Mouse (Mus musculus) erythroblast, embryonic 14.5 days (primary cell): Measurements from ENCODE around the gene Krt80. TPM values are rescaled to one million over a fixed set of nuclear protein-coding genes. Genes with fewer than 3 reads are reported as not detected.

Source experiments
- H3K27me3 ChIP-seq: 2 replicates; pipeline ENCODE4 v1.6.1; 2012; ENCODE audit warnings: inconsistent platforms; ENCODE audit not compliant: control insufficient read depth
- H3K36me3 ChIP-seq: 2 replicates; pipeline ENCODE4 v1.6.1; 2012; ENCODE audit warnings: mild to moderate bottlenecking, inconsistent platforms; ENCODE audit not compliant: control insufficient read depth
- H3K4me1 ChIP-seq: 2 replicates; pipeline ENCODE4 v1.6.1; 2012; ENCODE audit warnings: inconsistent platforms; ENCODE audit not compliant: control insufficient read depth
- H3K4me3 ChIP-seq: replicated peaks from 2 replicates; pipeline ENCODE3; 2012; ENCODE audit warnings: moderate library complexity, mild to moderate bottlenecking, inconsistent platforms
- H3K9me3 ChIP-seq: 2 replicates; pipeline ENCODE4 v1.6.1; 2012; ENCODE audit warnings: low read length, inconsistent platforms, mixed read lengths; ENCODE audit not compliant: control insufficient read depth
- GATA1 ChIP-seq: IDR thresholded peaks from 2 replicates; pipeline ENCODE4 v1.6.1; 2012; ENCODE audit warnings: low read length, inconsistent platforms, mixed read lengths
- TAL1 ChIP-seq: IDR thresholded peaks from 3 replicates; pipeline ENCODE4 v1.6.1; 2012; ENCODE audit warnings: low read length, inconsistent platforms, mixed read lengths
- polyA plus RNA-seq: library from polyadenylated mRNA; stranded (reverse); fragments of >175 nt; gene quantifications from 2 replicates; pipeline ENCODE4 v1.2.3, GENCODE M21; 2012

Krt80 gene
- polyA plus RNA-seq, 1 experiment: not detected

GRCm38 (mm10) chr15:101322106-101322505, 47.9 kb downstream of the Krt80 start:
- no peak overlapping the region for H3K4me3 ChIP-seq
- H3K9me3 ChIP-seq: peaks cover 10% of the 10 kb centered on the region
- H3K4me1 ChIP-seq: no peaks in the 10 kb centered on the region
- H3K36me3 ChIP-seq: no peaks in the 10 kb centered on the region
- TF ChIP-seq GATA1: no peak
- TF ChIP-seq TAL1: no peak
- H3K27me3 ChIP-seq: peaks cover 10% of the 10 kb centered on the region

- TF ChIP-seq TAL1: no peak
- no peak for TF ChIP-seq GATA1
- Histone ChIP-seq H3K36me3 (no peaks in the 10 kb centered on the region), H3K27me3 (peaks cover 15% of the 10 kb centered on the region), H3K4me1 (no peaks in the 10 kb centered on the region), H3K9me3 (peaks cover 10% of the 10 kb centered on the region), H3K4me3 (no peak overlapping the region)
Measured at GRCm38 (mm10) chr15:101321126-101321525, 48.8 kb downstream of the Krt80 start.

- H3K27me3 ChIP-seq: peaks cover 15% of the 10 kb centered on the region
- no peaks in the 10 kb centered on the region for H3K36me3 ChIP-seq
- peaks cover 4% of the 10 kb centered on the region; the same call in 1 of the 2 replicates for H3K4me1 ChIP-seq
- TF ChIP-seq TAL1 (no peak), GATA1 (no peak)
- peaks cover 10% of the 10 kb centered on the region for H3K9me3 ChIP-seq
- H3K4me3 ChIP-seq: no peak overlapping the region
Measured at GRCm38 (mm10) chr15:101320618-101321041, 49.3 kb downstream of the Krt80 start.

GRCm38 (mm10) chr15:101320010-101320617, 49.8 kb downstream of the Krt80 start:
- peaks cover 5% of the 10 kb centered on the region; the same call in 1 of the 2 replicates for H3K4me1 ChIP-seq
- H3K9me3 ChIP-seq: peaks cover 12% of the 10 kb centered on the region
- H3K4me3 ChIP-seq: no peak overlapping the region
- H3K36me3 ChIP-seq: no peaks in the 10 kb centered on the region
- TF ChIP-seq GATA1 (no peak), TAL1 (no peak)
- H3K27me3 ChIP-seq: peaks cover 15% of the 10 kb centered on the region

GRCm38 (mm10) chr15:101318889-101319765, 50.8 kb downstream of the Krt80 start:
- Histone ChIP-seq H3K9me3 (peaks cover 8% of the 10 kb centered on the region), H3K4me1 (peaks cover 5% of the 10 kb centered on the region; the same call in 1 of the 2 replicates)

GRCm38 (mm10) chr15:101317814-101318500, 52.0 kb downstream of the Krt80 start:
- Histone ChIP-seq H3K4me1 (peaks cover 5% of the 10 kb centered on the region; the same call in 1 of the 2 replicates), H3K4me3 (no peak overlapping the region), H3K27me3 (peaks cover 15% of the 10 kb centered on the region), H3K9me3 (peaks cover 2% of the 10 kb centered on the region; the same call in 1 of the 2 replicates), H3K36me3 (no peaks in the 10 kb centered on the region)
- TF ChIP-seq GATA1 (no peak), TAL1 (no peak)

More at GRCm38 (mm10) chr15:101318889-101319765, 50.8 kb downstream of the Krt80 start:
- H3K36me3 ChIP-seq: no peaks in the 10 kb centered on the region
- no peak overlapping the region for H3K4me3 ChIP-seq
- no peak for TF ChIP-seq GATA1
- no peak for TF ChIP-seq TAL1
- H3K27me3 ChIP-seq: peaks cover 15% of the 10 kb centered on the region

- Histone ChIP-seq H3K9me3 (peaks cover 2% of the 10 kb centered on the region; the same call in 1 of the 2 replicates), H3K27me3 (peaks cover 15% of the 10 kb centered on the region), H3K4me1 (peaks cover 5% of the 10 kb centered on the region; the same call in 1 of the 2 replicates), H3K36me3 (no peaks in the 10 kb centered on the region), H3K4me3 (no peak overlapping the region)
- no peak for TF ChIP-seq GATA1
- no peak for TF ChIP-seq TAL1
Measured at GRCm38 (mm10) chr15:101316913-101317813, 52.8 kb downstream of the Krt80 start.
